Mouse (Mus musculus) intestine, embryonic 15.5 days (tissue): ENCODE measurements at regions not wholly inside any gene's neighbourhood (a gene's known extent, or its start where the extent isn't known, plus 50 kb on each side); places are given as distances from the start of the nearest gene placed in this dataset.
A peak's percentile ranks its signal among the peaks of the same experiment; 100 is the strongest.

ENCODE experiments used
- ATAC-seq: fragments of 200-750 bp; cut with Nextera tagmentation; 2 replicates; pipeline ENCODE4 v1.8.0; 2017; ENCODE audit warnings: moderate TSS enrichment, moderate library complexity
- H3K27ac ChIP-seq: fragments of 300-500 bp; sonication (generic); 2 replicates; pipeline ENCODE4 v1.5.1; 2015; ENCODE audit warnings: mild to moderate bottlenecking, inconsistent platforms
- H3K27me3 ChIP-seq: fragments of 300-500 bp; sonication (generic); replicated peaks from 2 replicates; pipeline ENCODE4 v1.6.1; 2015; ENCODE audit warnings: inconsistent platforms
- H3K36me3 ChIP-seq: fragments of 300-500 bp; sonication (generic); 2 replicates; pipeline ENCODE4 v1.6.1; 2015; ENCODE audit warnings: inconsistent platforms
- H3K4me1 ChIP-seq: fragments of 300-500 bp; sonication (generic); replicated peaks from 2 replicates; pipeline ENCODE4 v1.6.1; 2015; ENCODE audit warnings: inconsistent platforms
- H3K4me2 ChIP-seq: fragments of 300-500 bp; sonication (generic); replicated peaks from 2 replicates; pipeline ENCODE4 v1.6.1; 2015; ENCODE audit warnings: mild to moderate bottlenecking, inconsistent platforms
- H3K4me3 ChIP-seq: fragments of 300-500 bp; sonication (generic); replicated peaks from 2 replicates; pipeline ENCODE4 v1.5.1; 2015; ENCODE audit warnings: inconsistent platforms
- H3K9ac ChIP-seq: fragments of 300-500 bp; sonication (generic); 2 replicates; pipeline ENCODE4 v1.6.1; 2015; ENCODE audit warnings: inconsistent platforms
- H3K9me3 ChIP-seq: fragments of 300-500 bp; sonication (generic); 2 replicates; pipeline ENCODE4 v1.6.1; 2016; ENCODE audit warnings: inconsistent platforms
- WGBS: fragments of 180-500 bp; shearing (Covaris S2); methylation state at CpG from one replicate; pipeline ENCODE4 v1.1.7; 2015; 5-methylcytosine and 5-hydroxymethylcytosine counted together

GRCm38 (mm10) chr16:78688251-78688650 is 111.7 kb upstream of the D16Ertd472e start:
- H3K27ac ChIP-seq: no peak overlapping the region
- H3K36me3 ChIP-seq: no peaks in the 10 kb centered on the region
- no peak overlapping the region for H3K4me2 ChIP-seq
- H3K9me3 ChIP-seq: no peaks in the 10 kb centered on the region
- H3K27me3 ChIP-seq: no peaks in the 10 kb centered on the region
- H3K9ac ChIP-seq: no peak overlapping the region
- no peak overlapping the region for H3K4me3 ChIP-seq
- ATAC-seq: no peak
- H3K4me1 ChIP-seq: no peaks in the 10 kb centered on the region

- 33% methylated on average over 1 of the region's 1 CpGs for WGBS
- no peak for ATAC-seq
- H3K4me3 ChIP-seq: no peak overlapping the region
- H3K27me3 ChIP-seq: no peaks in the 10 kb centered on the region
- H3K9me3 ChIP-seq: no peaks in the 10 kb centered on the region
- H3K4me2 ChIP-seq: no peak overlapping the region
- H3K36me3 ChIP-seq: no peaks in the 10 kb centered on the region
- no peak overlapping the region for H3K9ac ChIP-seq
- no peak overlapping the region for H3K27ac ChIP-seq
- H3K4me1 ChIP-seq: no peaks in the 10 kb centered on the region
These were observed 108.7 kb upstream of the D16Ertd472e start for GRCm38 (mm10) chr16:78685160-78685559.

DNA sequence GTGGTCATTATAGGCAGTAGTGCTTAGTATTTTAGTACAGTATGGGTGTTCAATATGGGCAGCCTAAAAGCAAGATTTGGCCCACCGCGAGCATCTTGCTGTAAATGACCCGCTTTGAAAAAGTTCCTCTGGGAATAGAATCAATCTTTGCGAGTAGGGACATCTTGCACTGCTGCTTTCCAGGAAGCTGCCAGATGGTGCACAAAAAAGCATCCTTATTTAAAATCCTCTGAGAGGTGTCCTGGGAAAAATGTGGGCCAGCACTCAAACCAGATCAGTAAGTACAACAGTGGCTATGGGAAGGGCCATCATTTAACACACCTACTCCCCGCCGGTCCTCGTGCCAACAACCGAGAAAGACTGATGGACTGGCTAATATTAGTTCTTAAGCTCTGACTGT is 107.5 kb upstream of the D16Ertd472e start:
- Histone ChIP-seq H3K9me3 (no peaks in the 10 kb centered on the region), H3K4me3 (no peak overlapping the region), H3K27me3 (no peaks in the 10 kb centered on the region), H3K36me3 (no peaks in the 10 kb centered on the region), H3K9ac (no peak overlapping the region), H3K4me2 (no peak overlapping the region), H3K4me1 (no peaks in the 10 kb centered on the region), H3K27ac (no peak overlapping the region)
- no peak for ATAC-seq
- 68% methylated on average over 8 of the region's 8 CpGs for WGBS

- H3K27me3 ChIP-seq: no peaks in the 10 kb centered on the region
- H3K4me1 ChIP-seq: no peaks in the 10 kb centered on the region
- no peak overlapping the region for H3K27ac ChIP-seq
- no peak for ATAC-seq
- H3K9me3 ChIP-seq: no peaks in the 10 kb centered on the region
- H3K4me2 ChIP-seq: no peak overlapping the region
- 71% methylated on average over 7 of the region's 7 CpGs for WGBS
- H3K9ac ChIP-seq: no peak overlapping the region
- no peaks in the 10 kb centered on the region for H3K36me3 ChIP-seq
- no peak overlapping the region for H3K4me3 ChIP-seq
These were observed 84.6 kb upstream of the D16Ertd472e start for GRCm38 (mm10) chr16:78661126-78661525.

DNA sequence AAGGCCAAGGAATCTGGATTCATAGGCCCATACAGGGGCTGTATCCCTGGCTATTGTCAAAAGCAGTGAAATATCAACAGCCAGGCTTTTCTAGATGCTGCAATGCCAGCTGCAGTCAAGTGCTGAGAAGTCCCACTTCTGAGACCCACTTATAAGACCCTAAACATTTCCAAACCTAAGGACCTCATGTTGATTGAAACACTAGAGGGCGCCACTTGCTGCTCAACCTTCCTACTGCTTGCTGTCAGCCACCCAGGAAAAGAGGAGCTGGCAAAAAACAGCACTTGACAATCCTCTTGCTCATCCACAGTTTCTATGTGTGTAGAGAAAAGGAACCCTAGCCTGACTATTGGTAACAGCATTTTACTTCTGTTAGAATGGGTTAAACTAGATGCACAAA is 68.2 kb upstream of the D16Ertd472e start:
- 9% methylated on average over 1 of the region's 1 CpGs for WGBS
- Histone ChIP-seq H3K27me3 (no peaks in the 10 kb centered on the region), H3K9ac (no peak overlapping the region), H3K4me1 (no peaks in the 10 kb centered on the region), H3K4me3 (no peak overlapping the region), H3K27ac (no peak overlapping the region), H3K4me2 (no peak overlapping the region), H3K9me3 (no peaks in the 10 kb centered on the region), H3K36me3 (no peaks in the 10 kb centered on the region)
- no peak for ATAC-seq

GRCm38 (mm10) chr16:78641717-78642116 is 65.2 kb upstream of the D16Ertd472e start:
- H3K27me3 ChIP-seq: no peaks in the 10 kb centered on the region
- H3K4me3 ChIP-seq: no peak overlapping the region
- no peak for ATAC-seq
- no peaks in the 10 kb centered on the region for H3K9me3 ChIP-seq
- no peaks in the 10 kb centered on the region for H3K36me3 ChIP-seq
- 75% methylated on average over 5 of the region's 5 CpGs for WGBS
- H3K9ac ChIP-seq: no peak overlapping the region
- H3K27ac ChIP-seq: no peak overlapping the region
- H3K4me2 ChIP-seq: no peak overlapping the region
- no peaks in the 10 kb centered on the region for H3K4me1 ChIP-seq

GRCm38 (mm10) chr16:78641205-78641604 is 64.7 kb upstream of the D16Ertd472e start:
- WGBS: 68% methylated on average over 3 of the region's 3 CpGs
- no peak overlapping the region for H3K4me3 ChIP-seq
- no peak for ATAC-seq
- no peaks in the 10 kb centered on the region for H3K4me1 ChIP-seq
- H3K27me3 ChIP-seq: no peaks in the 10 kb centered on the region
- no peaks in the 10 kb centered on the region for H3K9me3 ChIP-seq
- H3K4me2 ChIP-seq: no peak overlapping the region
- no peak overlapping the region for H3K27ac ChIP-seq
- no peaks in the 10 kb centered on the region for H3K36me3 ChIP-seq
- H3K9ac ChIP-seq: no peak overlapping the region

DNA sequence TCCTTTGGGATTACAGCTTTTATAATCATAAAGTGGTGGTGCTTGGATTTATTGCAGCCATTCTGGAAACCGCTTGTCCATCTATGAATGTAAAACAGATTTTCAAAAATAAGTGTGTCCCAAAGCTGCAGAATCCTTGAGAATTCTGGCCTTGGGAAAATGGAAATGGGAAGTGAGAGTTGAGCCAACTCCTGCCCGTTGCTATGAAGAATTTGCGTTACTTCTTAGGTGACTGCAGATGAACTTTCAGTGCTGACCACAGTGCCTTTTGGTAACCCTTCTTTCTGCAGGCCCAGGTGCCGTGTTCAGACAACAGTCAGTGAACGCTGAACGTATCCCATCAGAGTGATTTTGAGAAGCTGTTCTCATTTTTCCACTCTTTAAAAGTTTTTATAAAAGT is 60.9 kb upstream of the D16Ertd472e start:
- Histone ChIP-seq H3K4me3 (no peak overlapping the region), H3K27me3 (no peaks in the 10 kb centered on the region), H3K9me3 (no peaks in the 10 kb centered on the region), H3K9ac (no peak overlapping the region), H3K27ac (no peak overlapping the region), H3K36me3 (no peaks in the 10 kb centered on the region), H3K4me1 (no peaks in the 10 kb centered on the region), H3K4me2 (no peak overlapping the region)
- no peak for ATAC-seq
- WGBS: 90% methylated on average over 6 of the region's 6 CpGs

DNA sequence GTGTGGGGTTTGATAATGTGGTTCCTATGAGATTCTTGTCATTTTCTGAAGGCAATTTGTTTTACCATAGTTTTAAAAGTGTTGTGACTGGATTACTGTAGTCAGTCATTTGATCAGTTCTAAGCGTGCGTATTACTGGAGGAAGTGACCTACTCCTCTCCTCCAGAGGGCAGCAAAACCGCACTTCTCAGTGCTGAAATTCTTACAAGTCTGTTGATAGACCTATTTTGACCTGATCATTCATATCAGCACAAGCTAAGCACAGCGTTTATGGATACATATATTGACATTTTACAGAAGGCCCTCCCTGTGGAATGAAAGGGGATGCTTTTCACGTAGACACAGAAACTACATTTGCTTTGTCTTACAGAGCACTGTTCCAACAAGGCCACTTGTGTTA is 60.5 kb upstream of the D16Ertd472e start:
- Histone ChIP-seq H3K4me3 (no peak overlapping the region), H3K9me3 (no peaks in the 10 kb centered on the region), H3K4me1 (no peaks in the 10 kb centered on the region), H3K27ac (no peak overlapping the region), H3K27me3 (no peaks in the 10 kb centered on the region), H3K9ac (no peak overlapping the region), H3K36me3 (no peaks in the 10 kb centered on the region), H3K4me2 (no peak overlapping the region)
- ATAC-seq: peak; percentile 65; the same call in 1 of the 2 replicates
- WGBS: 42% methylated on average over 5 of the region's 5 CpGs

DNA sequence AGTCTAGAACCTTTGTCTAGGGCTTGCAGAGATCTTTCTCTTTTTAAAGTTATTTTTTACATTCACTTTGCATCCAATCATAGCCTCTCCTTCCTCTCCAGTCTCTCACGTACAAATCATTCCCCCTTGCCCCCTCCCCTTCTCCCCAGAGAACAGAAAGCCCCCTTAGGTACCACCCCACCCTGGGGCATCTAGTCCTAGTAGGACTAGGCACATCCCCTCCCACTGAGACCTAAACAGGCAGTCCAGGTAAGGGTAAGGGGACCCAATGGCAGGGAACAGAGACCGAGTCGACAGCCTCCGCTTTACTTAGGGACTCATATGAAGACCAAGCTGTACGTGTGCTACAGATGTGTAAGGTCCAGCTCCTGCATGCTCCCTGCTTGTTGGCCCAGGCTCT is 59.3 kb upstream of the D16Ertd472e start:
- 88% methylated on average over 5 of the region's 5 CpGs for WGBS
- Histone ChIP-seq H3K4me3 (no peak overlapping the region), H3K9ac (no peak overlapping the region), H3K27me3 (no peaks in the 10 kb centered on the region), H3K36me3 (no peaks in the 10 kb centered on the region), H3K4me2 (no peak overlapping the region), H3K27ac (no peak overlapping the region), H3K4me1 (no peaks in the 10 kb centered on the region), H3K9me3 (no peaks in the 10 kb centered on the region)
- ATAC-seq: no peak

DNA sequence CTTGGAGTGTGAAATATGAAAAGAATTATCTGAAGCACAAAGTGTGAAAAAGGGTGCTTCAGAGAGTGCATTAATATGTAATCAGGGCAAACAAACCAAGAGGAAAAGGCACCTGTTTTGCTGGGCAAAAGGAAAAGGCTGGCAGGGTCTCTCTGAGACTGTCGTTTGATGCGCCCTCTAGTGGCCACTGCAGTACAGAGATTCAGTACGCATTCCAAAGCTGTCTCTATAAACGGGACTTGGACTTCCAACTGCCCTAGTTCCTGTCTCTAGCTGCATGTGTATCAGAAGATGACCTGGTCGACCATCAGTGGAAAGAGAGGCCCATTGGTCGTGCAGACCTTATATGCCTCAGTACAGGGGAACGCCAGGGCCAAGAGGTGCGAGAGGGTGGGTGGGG is 58.7 kb upstream of the D16Ertd472e start:
- Histone ChIP-seq H3K9ac (no peak overlapping the region), H3K4me1 (no peaks in the 10 kb centered on the region), H3K36me3 (no peaks in the 10 kb centered on the region), H3K4me2 (no peak overlapping the region), H3K4me3 (no peak overlapping the region), H3K27me3 (no peaks in the 10 kb centered on the region), H3K27ac (no peak overlapping the region), H3K9me3 (no peaks in the 10 kb centered on the region)
- peak; percentile 76 for ATAC-seq
- WGBS: 19% methylated on average over 8 of the region's 8 CpGs

DNA sequence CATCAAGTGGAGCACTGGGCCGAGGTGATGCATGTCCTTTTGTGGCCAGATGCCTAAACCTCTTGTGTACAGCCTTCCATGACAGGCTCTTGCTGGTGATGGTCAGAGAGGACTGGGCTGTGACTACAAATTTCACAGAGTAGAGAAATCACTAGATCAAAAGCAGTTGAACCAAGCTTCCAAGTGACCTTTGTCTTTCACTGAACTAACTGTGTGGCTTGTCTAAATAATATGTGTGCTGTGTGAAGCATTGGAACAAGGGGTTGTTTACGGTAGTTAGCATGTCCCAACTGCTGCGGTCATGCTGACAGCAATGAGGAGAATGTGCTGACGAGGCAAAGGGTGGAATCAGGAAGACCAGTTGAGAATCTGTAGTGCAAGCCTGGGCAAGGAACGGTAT is 55.3 kb upstream of the D16Ertd472e start:
- H3K4me2 ChIP-seq: no peak overlapping the region
- H3K27me3 ChIP-seq: no peaks in the 10 kb centered on the region
- H3K36me3 ChIP-seq: no peaks in the 10 kb centered on the region
- H3K4me1 ChIP-seq: no peaks in the 10 kb centered on the region
- no peak overlapping the region for H3K4me3 ChIP-seq
- H3K9ac ChIP-seq: no peak overlapping the region
- no peak for ATAC-seq
- H3K27ac ChIP-seq: no peak overlapping the region
- no peaks in the 10 kb centered on the region for H3K9me3 ChIP-seq
- WGBS: 72% methylated on average over 5 of the region's 5 CpGs

GRCm38 (mm10) chr16:78626803-78627202 is 50.3 kb upstream of the D16Ertd472e start:
- 66% methylated on average over 2 of the region's 2 CpGs for WGBS
- H3K4me2 ChIP-seq: no peak overlapping the region
- H3K27ac ChIP-seq: no peak overlapping the region
- no peak for ATAC-seq
- H3K9me3 ChIP-seq: no peaks in the 10 kb centered on the region
- H3K9ac ChIP-seq: no peak overlapping the region
- no peak overlapping the region for H3K4me3 ChIP-seq
- H3K4me1 ChIP-seq: no peaks in the 10 kb centered on the region
- no peaks in the 10 kb centered on the region for H3K27me3 ChIP-seq
- no peaks in the 10 kb centered on the region for H3K36me3 ChIP-seq
